Mouse (Mus musculus) adrenal gland, adult 8-10 months (tissue): ENCODE results near the gene Nf1. TPM values are rescaled to one million over a fixed set of nuclear protein-coding genes. Genes with fewer than 3 reads are reported as not detected.
A peak's percentile ranks its signal among the peaks of the same experiment; 100 is the strongest.

Source experiments
- DNase-seq: peaks from one replicate; pipeline ENCODE4 v3.0.0; 2022
- total RNA-seq, 4 experiments: library from RNA; stranded (reverse); gene quantifications; 2 replicates each; pipeline ENCODE4 v1.2.4; 2022

The Nf1 gene
- total RNA-seq, 4 experiments from 2014 or later = 62.4 to 91.7 (median 77.9) TPM

GRCm38 (mm10) chr11:79590664-79591590 is 251.4 kb downstream of the Nf1 start, which contains the start of gene Rab11fip4:
TSS of gene Rab11fip4 (plus strand) at chr11:79591212.
- no peak for DNase-seq

DNA sequence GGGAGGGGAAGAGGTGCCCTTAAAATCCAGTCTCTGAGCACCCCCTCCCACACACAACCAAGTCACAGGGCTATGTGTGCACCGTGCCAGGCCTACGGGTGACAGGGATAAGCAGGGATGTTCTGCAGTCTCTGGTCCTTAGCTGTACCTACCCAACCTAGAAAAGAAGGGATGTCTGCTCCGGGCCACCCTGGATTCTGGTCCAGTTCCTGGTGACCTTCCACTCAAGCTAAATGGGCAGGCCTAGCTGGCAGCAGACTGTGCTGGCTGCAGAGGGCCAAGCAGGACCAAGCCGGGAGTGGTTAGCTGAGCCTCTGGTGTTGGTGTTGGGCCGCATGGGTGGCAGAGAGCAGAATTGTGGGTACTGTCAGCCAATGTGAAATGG is 252.1 kb downstream of the Nf1 start:
- DNase-seq = no peak

GRCm38 (mm10) chr11:79593495-79593894 is 254.0 kb downstream of the Nf1 start:
- no peak for DNase-seq

GRCm38 (mm10) chr11:79610454-79610853 is 271.0 kb downstream of the Nf1 start:
- DNase-seq = no peak

- no peak for DNase-seq
Observed at GRCm38 (mm10) chr11:79611011-79611666, 271.6 kb downstream of the Nf1 start.

DNA sequence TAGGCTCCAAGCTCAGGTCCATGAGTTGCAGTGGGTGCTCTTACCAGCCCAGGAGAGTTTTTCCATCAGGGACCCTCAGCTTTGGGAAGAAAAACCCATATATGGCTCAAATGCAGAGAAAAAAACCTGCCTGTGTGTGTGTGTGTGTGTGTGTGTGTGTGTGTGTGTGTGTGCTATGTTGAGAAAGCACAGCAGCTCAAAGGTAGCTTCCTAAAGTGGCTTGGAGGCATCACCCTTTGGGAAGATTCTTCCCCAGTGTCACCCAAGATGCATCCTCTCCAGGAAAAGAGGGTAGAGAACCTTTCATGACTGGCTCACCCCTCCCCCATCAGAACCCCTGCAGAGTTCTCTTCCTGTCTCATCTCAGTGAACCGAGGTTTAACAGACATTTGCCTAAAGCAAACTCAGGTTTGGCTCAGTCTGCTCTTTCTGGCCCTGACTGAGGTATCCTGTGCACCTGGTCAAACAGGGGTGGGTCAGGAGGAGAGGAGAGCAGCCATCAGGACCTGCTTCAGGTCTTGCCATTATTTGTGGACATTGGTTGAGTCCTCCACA is 272.6 kb downstream of the Nf1 start:
- DNase-seq = no peak

GRCm38 (mm10) chr11:79613084-79613483 is 273.6 kb downstream of the Nf1 start:
- DNase-seq = no peak

- no peak for DNase-seq
Observed at GRCm38 (mm10) chr11:79613711-79614110, 274.2 kb downstream of the Nf1 start.

- no peak for DNase-seq
Observed at GRCm38 (mm10) chr11:79614880-79615279, 275.4 kb downstream of the Nf1 start.

GRCm38 (mm10) chr11:79615871-79616270 is 276.4 kb downstream of the Nf1 start:
- DNase-seq = no peak

GRCm38 (mm10) chr11:79617991-79618390 is 278.5 kb downstream of the Nf1 start:
- no peak for DNase-seq

DNA sequence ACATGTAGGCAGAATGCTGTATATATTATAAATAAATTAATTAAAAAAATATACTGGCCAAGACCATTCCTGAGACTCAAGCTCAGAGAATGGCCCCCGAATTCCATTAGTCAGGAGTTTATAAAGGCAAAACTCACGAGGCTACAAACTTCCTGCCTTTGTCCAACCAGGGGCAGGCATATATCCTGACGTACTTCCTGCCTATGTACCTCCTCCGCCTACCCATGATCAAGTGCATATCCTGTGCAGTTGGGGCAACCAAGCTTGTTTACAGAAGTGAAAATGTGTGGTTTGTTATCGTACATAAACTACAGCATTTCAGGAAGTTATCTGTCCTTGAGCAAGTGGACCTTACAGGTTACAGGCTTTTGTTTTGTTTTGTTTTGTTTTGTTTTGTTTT is 283.5 kb downstream of the Nf1 start:
- no peak for DNase-seq

DNA sequence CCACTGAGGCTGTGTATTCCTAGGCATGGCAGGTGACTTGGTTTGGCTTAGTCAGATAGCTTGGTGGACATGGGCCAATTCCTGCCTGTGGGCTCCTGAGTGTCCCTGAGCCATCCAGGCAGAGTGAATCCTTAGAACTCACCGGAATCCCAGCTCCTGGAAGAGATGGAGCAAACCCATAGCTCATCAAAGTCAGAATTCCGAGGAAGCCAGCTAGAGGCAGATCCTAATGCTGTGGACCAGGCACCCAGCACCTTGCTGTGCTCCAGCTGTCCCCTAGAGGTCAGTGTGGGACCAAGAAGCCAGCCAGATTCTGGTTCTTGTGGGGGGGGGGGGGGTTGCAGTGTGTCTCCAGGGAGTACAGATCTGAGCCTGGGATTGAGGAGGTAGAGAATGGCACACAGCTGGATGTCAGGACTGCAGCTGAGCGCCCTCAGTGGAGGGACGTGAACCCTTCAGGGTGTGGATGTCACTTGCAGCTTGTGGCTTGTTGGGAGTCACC is 285.4 kb downstream of the Nf1 start:
- peak; percentile 26 for DNase-seq

DNA sequence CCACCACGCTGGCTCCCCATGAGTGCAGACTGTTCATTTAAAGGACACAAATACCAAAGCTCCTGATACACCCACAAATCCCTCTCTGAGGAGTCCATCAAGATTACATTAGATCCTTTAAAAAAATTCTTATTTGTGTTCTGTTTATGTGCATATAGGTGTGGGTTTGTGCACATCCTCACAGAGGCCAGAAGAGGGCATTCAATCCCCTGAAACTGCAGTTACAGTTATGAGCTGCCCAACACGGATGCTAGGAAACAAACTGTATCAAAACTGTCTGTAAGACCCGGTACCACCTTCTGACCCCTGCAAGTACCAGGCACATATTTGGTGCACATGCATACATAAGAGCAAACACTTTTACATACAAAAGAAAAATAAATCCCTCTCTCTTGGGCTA is 289.2 kb downstream of the Nf1 start:
- no peak for DNase-seq

DNA sequence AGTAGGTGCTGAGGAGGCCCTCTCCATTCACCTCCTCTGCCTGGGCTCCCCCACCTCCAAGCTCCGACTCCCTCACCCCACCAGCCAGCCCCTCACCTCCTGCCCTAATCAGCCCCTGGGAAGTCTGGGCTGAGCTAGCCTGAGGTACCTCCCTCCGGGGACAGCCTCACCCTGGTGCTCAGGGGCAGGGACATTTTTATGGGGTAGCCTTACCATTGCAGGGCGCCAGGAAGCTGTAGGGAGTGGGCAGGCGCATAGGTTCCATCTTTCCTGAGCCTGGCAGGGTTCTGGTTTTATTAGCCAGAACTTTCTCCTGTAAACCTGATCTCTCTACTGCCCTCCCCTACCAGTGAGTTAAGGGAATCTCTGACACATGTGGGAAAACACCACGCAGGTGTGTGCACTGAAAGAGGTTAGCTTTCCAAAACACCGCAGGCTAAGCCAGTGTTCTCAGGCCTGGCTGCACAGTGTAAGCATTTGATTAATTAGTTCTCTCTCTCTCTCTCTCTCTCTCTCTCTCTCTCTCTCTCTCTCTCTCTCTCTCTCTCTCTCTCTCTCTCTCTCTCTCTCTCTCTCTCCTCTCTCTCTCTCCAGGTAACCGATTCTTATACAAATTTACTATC is 290.4 kb downstream of the Nf1 start:
- no peak for DNase-seq

- DNase-seq = no peak
Observed at GRCm38 (mm10) chr11:79630521-79630920, 291.0 kb downstream of the Nf1 start.

Other genes with a start within 250 kb of the Nf1 start
- 10 to 100 TPM; 10.2 to 19.2 (median 14.3) TPM for gene Ksr1, start 193.3 kb upstream of the Nf1 start, total RNA-seq
- gene Wsb1, start 85.0 kb upstream of the Nf1 start, total RNA-seq = 10 to 100 TPM; 37.7 to 96.3 (median 62.2) TPM
- not detected for gene Gm9964, start 42.8 kb upstream of the Nf1 start, total RNA-seq
- 10 to 100 TPM in 1 of 4 experiments, 1 to 10 TPM in 3; 6.7 to 12.9 (median 8.5) TPM for gene Omg, start 164.4 kb downstream of the Nf1 start, total RNA-seq
- 1 to 10 TPM in 3 of 4 experiments, under 1 TPM in 1; 0.94 to 5.3 (median 3.7) TPM for gene Evi2b, start 184.1 kb downstream of the Nf1 start, total RNA-seq
- under 1 TPM; 0.12 to 0.35 (median 0.21) TPM for gene Evi2, start 190.9 kb downstream of the Nf1 start, total RNA-seq
- gene Evi2a, start 190.9 kb downstream of the Nf1 start, total RNA-seq = 1 to 10 TPM; 3.2 to 7.0 (median 4.9) TPM